Mouse (Mus musculus) adrenal gland, postnatal 0 days (tissue): Measurements from ENCODE around the gene Mpp1. TPM values are rescaled to one million over a fixed set of nuclear protein-coding genes. Genes with fewer than 3 reads are reported as not detected.

Experiments
- polyA plus RNA-seq: library from polyadenylated mRNA; unstranded; fragments of >200 nt; fragmentation: Nextera tagmentation; extraction: Ambion mirVana; gene quantifications from 2 replicates; pipeline ENCODE4 v1.2.1, GENCODE M21; 2015

Gene Mpp1
- 38.6 and 58.5 TPM in 2 replicates for polyA plus RNA-seq

DNA sequence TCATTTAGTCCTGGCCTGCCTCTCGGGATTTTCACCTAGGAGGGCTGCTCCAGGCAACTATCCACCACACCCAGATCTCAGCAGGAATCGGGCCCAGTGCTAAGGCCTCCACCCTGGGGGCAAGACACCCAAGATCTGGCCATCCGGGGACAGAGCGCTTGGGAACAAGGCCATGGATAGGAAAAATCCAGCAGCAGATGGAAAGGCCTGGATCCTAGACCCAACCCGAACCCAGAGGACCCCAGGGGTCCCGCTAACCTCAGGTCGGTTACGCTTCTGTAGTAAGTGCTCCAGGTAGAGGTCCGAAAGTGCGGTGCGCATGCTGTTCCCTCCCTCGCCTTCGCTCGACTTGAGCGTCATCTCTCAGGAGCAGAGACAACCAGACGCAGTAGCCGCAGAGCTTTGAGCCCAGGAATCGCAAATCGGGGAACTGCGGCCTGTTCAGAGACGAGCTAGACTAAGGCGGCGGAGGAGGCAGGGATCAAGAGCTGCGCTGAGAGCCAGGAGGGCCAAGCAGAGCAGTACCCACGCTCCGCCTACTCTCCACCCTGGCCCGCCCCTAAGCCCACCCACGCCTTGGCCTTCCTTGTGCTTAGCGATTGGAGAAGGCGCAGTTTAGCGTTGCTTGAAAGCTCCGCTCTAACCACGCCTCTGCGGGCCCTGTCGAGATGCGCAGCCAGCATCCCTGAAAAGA, at the start of gene Mpp1:
Gene Mpp1, minus strand, starts transcription at position 550 of the 694 bp plus-strand sequence.

DNA sequence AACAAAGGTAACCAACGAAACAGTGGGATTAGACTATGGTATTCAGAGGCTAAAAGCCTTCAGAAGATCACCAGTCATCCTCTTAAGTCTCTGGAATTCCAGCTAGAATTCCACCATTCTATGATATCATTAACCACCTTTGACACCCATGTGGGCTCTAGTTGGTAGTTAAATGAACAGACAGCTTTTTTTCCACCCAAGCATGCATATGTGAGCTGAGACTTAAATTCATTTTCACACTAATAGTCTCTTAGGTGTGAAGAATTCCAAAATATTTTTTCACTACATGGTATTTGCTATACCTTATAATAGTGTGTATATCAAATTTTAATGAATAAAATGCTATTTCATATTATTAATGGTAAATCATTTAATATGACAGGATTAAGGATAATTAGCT, 32.9 kb upstream of the Mpp1 start, which contains the start of gene Smim9:
Gene Smim9, minus strand, starts transcription at position 101 of the 400 bp plus-strand sequence.

DNA sequence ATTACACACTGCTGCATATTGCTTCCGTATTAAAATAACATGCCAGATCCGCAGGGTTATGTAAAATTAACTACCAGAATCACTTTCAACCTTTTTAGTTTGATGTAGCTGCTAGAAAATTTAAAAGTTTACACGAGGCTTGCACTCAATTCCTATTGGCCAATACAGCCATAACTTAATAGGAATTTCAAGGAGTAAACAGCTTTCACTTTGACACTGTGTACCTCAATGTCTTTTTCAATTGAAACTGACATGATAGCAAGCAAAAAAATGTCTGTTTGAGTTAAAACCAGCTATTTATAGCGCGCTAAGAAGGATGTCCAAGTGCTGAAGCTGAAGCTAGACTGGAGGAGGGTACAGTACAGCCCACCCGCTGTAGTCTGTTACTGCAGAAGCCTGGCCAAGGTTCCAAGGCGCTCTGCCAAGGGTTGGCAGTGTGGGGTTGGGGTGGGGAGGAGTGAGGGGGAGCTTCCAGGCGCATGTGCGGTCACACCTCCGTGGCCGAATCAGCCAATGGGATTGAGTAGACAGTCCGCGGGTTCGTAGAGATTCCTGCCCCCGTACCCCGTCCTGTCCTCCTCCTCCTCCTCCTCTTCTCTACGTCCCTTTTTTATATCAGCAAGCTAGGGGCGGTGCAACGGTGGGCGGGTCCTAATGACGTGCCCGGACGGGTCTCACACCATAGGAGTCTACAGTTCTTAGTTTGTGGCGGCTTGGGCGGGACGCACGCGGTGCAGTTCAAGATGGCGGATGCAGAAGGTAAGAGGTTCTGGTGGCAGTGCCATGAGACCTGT, 35.2 kb downstream of the Mpp1 start, which contains the start of gene Dkc1:
Gene Dkc1, plus strand, starts transcription at position 486 of the 794 bp plus-strand sequence.

DNA sequence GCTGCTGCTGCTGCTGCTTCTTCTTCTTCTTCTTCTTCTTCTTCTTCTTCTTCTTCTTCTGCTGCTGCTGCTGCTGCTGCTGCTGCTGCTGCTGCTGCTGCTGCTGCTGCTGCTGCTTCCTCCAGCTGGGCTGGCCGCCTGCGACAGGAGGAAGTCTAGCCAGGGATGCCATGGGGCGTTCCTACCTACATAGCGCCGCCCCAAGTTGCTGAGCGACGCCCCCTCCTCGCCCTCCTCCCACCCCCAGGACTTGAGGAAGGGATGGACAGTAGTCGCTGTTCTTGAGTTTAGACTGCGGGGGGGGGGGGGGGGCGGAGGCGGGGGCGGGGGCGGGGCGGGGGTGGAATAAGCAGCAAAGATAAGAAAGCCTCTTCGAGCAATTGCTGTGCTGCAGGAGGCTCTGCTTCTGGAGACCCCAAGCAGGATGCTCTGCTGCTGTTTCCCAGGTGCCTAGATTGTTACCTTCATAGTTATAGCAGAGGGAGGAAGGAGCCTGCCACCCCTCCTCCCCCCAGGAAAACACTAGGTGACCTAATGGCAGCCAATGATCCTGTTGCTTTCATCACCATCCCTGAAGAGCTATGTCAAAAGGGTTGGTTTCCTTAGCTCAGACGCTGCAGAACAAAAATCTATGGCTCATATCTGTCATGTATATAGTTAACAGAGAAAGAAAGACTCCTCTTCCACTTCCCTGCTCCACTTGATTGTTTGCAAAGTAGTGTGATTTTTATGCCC, 45.9 kb downstream of the Mpp1 start, which contains the start of gene Gab3:
Gene Gab3, minus strand, starts transcription at position 685 of the 735 bp plus-strand sequence.

Other genes with a start within 250 kb of the Mpp1 start
- gene Gab3, start 45.6 kb downstream of the Mpp1 start, polyA plus RNA-seq, result 2.0 and 3.3 TPM in 2 replicates
- gene Dkc1, start 35.2 kb downstream of the Mpp1 start, polyA plus RNA-seq, result 32.8 and 52.4 TPM in 2 replicates
- gene Smim9, start 32.8 kb upstream of the Mpp1 start, polyA plus RNA-seq, result not detected in 2 replicates